Mouse (Mus musculus): ENCODE data around the gene Fam160a1. TPM values are rescaled to one million over a fixed set of nuclear protein-coding genes. Genes with fewer than 3 reads are reported as not detected.

Gene Fam160a1
- polyA plus RNA-seq, 1 experiment from 2014 or later = 3.8 TPM

DNA sequence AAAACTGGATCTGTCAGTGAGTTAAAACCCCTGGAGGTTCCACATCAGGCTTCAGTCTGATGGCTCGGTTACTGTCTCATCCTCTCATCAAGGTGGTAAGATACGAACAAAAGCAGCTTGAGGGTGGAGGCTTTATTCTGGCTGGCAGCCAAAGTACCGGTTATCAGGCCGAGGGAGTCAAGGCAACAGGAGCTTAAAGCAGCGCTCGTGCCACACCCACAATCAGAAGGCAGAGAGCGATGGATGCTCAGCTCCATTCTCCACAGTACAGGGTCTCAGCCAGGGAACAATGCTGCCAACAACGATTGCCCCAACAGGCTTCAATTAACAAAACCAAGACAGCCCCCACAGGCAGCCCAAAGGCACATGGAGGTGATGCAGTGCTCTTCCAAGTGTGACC, 106.4 kb downstream of the Fam160a1 start:
- Histone ChIP-seq H3K4me3 (ENCODE audit: low read length) (no peak overlapping the region), H3K27ac (ENCODE audit: low read length) (no peak overlapping the region), H3K9ac (ENCODE audit: low read depth, low read length) (no peak overlapping the region), H3K9me3 (ENCODE audit: control insufficient read depth, low read length) (no peaks in the 10 kb centered on the region), H3K4me1 (ENCODE audit: control insufficient read depth, insufficient read depth, low read length) (no peaks in the 10 kb centered on the region), H3K4me2 (ENCODE audit: low read depth, low read length) (no peak overlapping the region), H3K27me3 (replicated peaks; ENCODE audit: control insufficient read depth, insufficient read depth, low read length) (no peaks in the 10 kb centered on the region), H3K36me3 (ENCODE audit: control insufficient read depth, insufficient read depth, low read length) (no peaks in the 10 kb centered on the region)
- peak; percentile 56 for ATAC-seq
- 42% methylated on average over 8 of the region's 8 CpGs for WGBS

DNA sequence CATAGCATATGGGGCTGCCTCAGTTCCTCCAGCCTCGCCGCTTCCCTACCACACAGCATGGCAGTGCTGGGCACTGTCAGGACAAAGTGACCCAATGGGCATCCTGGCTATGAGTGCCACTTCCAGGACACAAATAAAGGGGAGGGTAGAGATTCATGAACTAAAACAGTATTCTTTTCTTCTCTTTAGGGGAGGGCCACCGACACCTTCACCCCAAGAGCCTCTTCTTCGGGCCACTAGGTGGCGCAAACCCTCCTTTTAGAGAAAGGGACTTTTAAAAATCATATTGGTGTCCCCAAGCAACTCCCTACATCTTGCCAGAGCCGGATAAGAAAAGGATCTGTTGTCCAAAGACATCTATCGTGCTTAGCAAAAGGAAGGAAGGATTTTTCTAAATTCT, 109.7 kb downstream of the Fam160a1 start:
- Histone ChIP-seq H3K36me3 (ENCODE audit: control insufficient read depth, insufficient read depth, low read length) (no peaks in the 10 kb centered on the region), H3K27ac (ENCODE audit: low read length) (no peak overlapping the region), H3K9ac (ENCODE audit: low read depth, low read length) (no peak overlapping the region), H3K4me1 (ENCODE audit: control insufficient read depth, insufficient read depth, low read length) (no peaks in the 10 kb centered on the region), H3K27me3 (replicated peaks; ENCODE audit: control insufficient read depth, insufficient read depth, low read length) (no peaks in the 10 kb centered on the region), H3K9me3 (ENCODE audit: control insufficient read depth, low read length) (no peaks in the 10 kb centered on the region), H3K4me2 (ENCODE audit: low read depth, low read length) (no peak overlapping the region), H3K4me3 (ENCODE audit: low read length) (no peak overlapping the region)
- 44% methylated on average over 7 of the region's 7 CpGs for WGBS
- ATAC-seq = no peak

- ATAC-seq = peak; percentile 83
- H3K27ac ChIP-seq (ENCODE audit: low read length) = no peak overlapping the region
Observed at GRCm38 (mm10) chr3:85703141-85703882, 113.8 kb downstream of the Fam160a1 start.

GRCm38 (mm10) chr3:85698496-85698895, 118.6 kb downstream of the Fam160a1 start:
- no peak for ATAC-seq
- Histone ChIP-seq H3K27ac (ENCODE audit: low read length) (no peak overlapping the region), H3K36me3 (ENCODE audit: control insufficient read depth, insufficient read depth, low read length) (no peaks in the 10 kb centered on the region), H3K27me3 (replicated peaks; ENCODE audit: control insufficient read depth, insufficient read depth, low read length) (no peaks in the 10 kb centered on the region), H3K4me3 (ENCODE audit: low read length) (no peak overlapping the region), H3K4me1 (ENCODE audit: control insufficient read depth, insufficient read depth, low read length) (no peaks in the 10 kb centered on the region), H3K9ac (ENCODE audit: low read depth, low read length) (no peak overlapping the region), H3K9me3 (ENCODE audit: control insufficient read depth, low read length) (no peaks in the 10 kb centered on the region), H3K4me2 (ENCODE audit: low read depth, low read length) (no peak overlapping the region)
- WGBS = 91% methylated on average over 4 of the region's 4 CpGs

More at GRCm38 (mm10) chr3:85703141-85703882, 113.8 kb downstream of the Fam160a1 start:
- Histone ChIP-seq H3K4me2 (ENCODE audit: low read depth, low read length) (no peak overlapping the region), H3K4me1 (ENCODE audit: control insufficient read depth, insufficient read depth, low read length) (no peaks in the 10 kb centered on the region), H3K4me3 (ENCODE audit: low read length) (no peak overlapping the region), H3K36me3 (ENCODE audit: control insufficient read depth, insufficient read depth, low read length) (no peaks in the 10 kb centered on the region), H3K9me3 (ENCODE audit: control insufficient read depth, low read length) (no peaks in the 10 kb centered on the region), H3K9ac (ENCODE audit: low read depth, low read length) (no peak overlapping the region), H3K27me3 (replicated peaks; ENCODE audit: control insufficient read depth, insufficient read depth, low read length) (no peaks in the 10 kb centered on the region)
- WGBS = 47% methylated on average over 6 of the region's 6 CpGs

DNA sequence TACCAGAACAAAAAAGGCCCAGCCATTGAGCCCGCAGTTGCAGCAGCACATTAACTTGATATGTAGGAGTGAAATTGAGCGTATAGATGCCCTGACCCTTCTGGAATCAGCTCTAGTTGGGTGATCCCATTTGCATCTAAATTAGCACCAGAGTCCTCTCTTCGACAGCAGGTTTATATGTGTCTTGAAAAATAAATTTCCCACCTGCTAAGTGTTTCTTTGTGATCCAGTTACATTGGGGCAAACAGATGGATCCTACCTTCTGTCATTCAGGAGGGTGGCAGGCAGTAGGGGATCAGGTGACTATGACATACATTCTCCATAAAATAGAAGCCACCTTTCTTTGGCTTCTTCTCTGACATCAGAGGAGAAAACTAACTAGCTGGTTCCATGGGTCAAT, 122.0 kb downstream of the Fam160a1 start:
- no peak overlapping the region for H3K27ac ChIP-seq (ENCODE audit: low read length)
- H3K4me1 ChIP-seq (ENCODE audit: control insufficient read depth, insufficient read depth, low read length) = 0 out of 2 replicates have a peak, but pooled peaks cover 2% of the 10 kb centered on the region
- H3K36me3 ChIP-seq (ENCODE audit: control insufficient read depth, insufficient read depth, low read length) = no peaks in the 10 kb centered on the region
- WGBS = 82% methylated on average over 3 of the region's 3 CpGs
- no peaks in the 10 kb centered on the region for H3K27me3 ChIP-seq (replicated peaks; ENCODE audit: control insufficient read depth, insufficient read depth, low read length)
- ATAC-seq = no peak
- no peak overlapping the region for H3K9ac ChIP-seq (ENCODE audit: low read depth, low read length)
- H3K4me3 ChIP-seq (ENCODE audit: low read length) = no peak overlapping the region
- H3K9me3 ChIP-seq (ENCODE audit: control insufficient read depth, low read length) = no peaks in the 10 kb centered on the region
- H3K4me2 ChIP-seq (ENCODE audit: low read depth, low read length) = no peak overlapping the region

DNA sequence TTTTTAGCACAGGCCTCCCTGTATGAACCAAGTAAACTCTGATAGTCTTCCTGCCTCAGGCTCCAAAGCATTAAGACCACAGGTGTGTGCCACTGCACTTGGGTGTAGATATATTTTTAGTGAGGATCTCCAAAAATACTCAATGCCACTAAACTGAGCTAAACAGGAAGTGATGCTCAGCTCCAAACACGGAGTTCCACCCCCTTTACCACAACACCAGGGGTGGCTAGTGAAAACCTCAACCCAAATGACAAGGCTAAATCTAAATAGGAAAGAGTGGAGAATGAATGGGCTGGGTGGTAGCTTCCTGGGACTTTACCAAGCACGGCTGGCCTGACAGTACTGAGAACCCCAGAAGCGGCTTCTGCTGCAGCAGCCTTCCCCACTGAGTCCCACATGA, 124.1 kb downstream of the Fam160a1 start:
- H3K4me2 ChIP-seq (ENCODE audit: low read depth, low read length) = no peak overlapping the region
- H3K9me3 ChIP-seq (ENCODE audit: control insufficient read depth, low read length) = no peaks in the 10 kb centered on the region
- H3K27ac ChIP-seq (ENCODE audit: low read length) = no peak overlapping the region
- no peaks in the 10 kb centered on the region for H3K27me3 ChIP-seq (replicated peaks; ENCODE audit: control insufficient read depth, insufficient read depth, low read length)
- 0 out of 2 replicates have a peak, but pooled peaks cover 2% of the 10 kb centered on the region for H3K4me1 ChIP-seq (ENCODE audit: control insufficient read depth, insufficient read depth, low read length)
- no peak overlapping the region for H3K9ac ChIP-seq (ENCODE audit: low read depth, low read length)
- H3K4me3 ChIP-seq (ENCODE audit: low read length) = no peak overlapping the region
- H3K36me3 ChIP-seq (ENCODE audit: control insufficient read depth, insufficient read depth, low read length) = no peaks in the 10 kb centered on the region
- ATAC-seq = no peak
- 51% methylated on average over 3 of the region's 3 CpGs for WGBS

DNA sequence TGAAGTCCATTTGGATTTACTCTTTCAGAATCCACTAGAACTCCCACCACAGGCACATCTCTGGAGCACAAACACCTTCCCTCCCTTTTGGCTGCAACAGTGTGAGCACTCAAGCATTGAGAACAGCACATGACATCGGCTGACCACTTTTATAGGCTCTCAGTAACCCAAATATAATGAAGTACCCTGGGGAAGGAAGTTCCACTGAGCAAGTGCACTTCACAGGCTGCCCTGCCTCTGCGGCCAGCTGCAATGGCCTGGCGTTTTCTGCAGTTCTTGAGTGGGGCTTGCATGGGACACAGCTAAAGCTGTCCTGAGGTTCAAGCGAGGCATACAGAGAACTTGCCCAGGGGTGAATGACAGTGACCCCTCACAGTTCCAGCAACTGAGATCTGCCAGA, 126.0 kb downstream of the Fam160a1 start:
- H3K27ac ChIP-seq (ENCODE audit: low read length) = no peak overlapping the region
- no peak overlapping the region for H3K4me2 ChIP-seq (ENCODE audit: low read depth, low read length)
- no peaks in the 10 kb centered on the region for H3K9me3 ChIP-seq (ENCODE audit: control insufficient read depth, low read length)
- H3K36me3 ChIP-seq (ENCODE audit: control insufficient read depth, insufficient read depth, low read length) = no peaks in the 10 kb centered on the region
- H3K27me3 ChIP-seq (replicated peaks; ENCODE audit: control insufficient read depth, insufficient read depth, low read length) = no peaks in the 10 kb centered on the region
- H3K4me3 ChIP-seq (ENCODE audit: low read length) = no peak overlapping the region
- 0 out of 2 replicates have a peak, but pooled peaks cover 2% of the 10 kb centered on the region for H3K4me1 ChIP-seq (ENCODE audit: control insufficient read depth, insufficient read depth, low read length)
- H3K9ac ChIP-seq (ENCODE audit: low read depth, low read length) = no peak overlapping the region
- WGBS = 74% methylated on average over 4 of the region's 4 CpGs
- ATAC-seq = no peak

DNA sequence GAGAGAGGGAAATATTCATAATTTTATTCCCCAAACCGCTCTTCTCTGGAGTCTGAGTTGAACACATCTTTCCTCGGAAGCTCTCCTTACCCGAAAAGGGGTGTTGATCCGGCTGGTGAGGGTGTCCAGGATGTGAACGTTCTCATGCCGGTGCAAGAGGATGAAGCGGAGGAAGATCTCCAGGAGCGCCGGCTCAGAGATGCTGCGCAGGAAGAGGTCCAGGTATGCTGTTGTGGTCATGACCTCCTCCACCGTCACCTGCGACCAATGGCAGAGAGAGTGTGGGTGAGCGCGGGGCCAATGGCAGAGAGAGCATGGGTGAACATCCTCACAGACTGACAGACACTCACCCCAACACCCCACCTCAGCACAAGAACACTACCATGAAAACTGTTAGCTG, 128.8 kb downstream of the Fam160a1 start:
- H3K9ac ChIP-seq (ENCODE audit: low read depth, low read length) = no peak overlapping the region
- no peaks in the 10 kb centered on the region for H3K9me3 ChIP-seq (ENCODE audit: control insufficient read depth, low read length)
- H3K4me2 ChIP-seq (ENCODE audit: low read depth, low read length) = no peak overlapping the region
- H3K27ac ChIP-seq (ENCODE audit: low read length) = no peak overlapping the region
- 94% methylated on average over 14 of the region's 14 CpGs for WGBS
- H3K4me3 ChIP-seq (ENCODE audit: low read length) = no peak overlapping the region
- H3K4me1 ChIP-seq (ENCODE audit: control insufficient read depth, insufficient read depth, low read length) = 0 out of 2 replicates have a peak, but pooled peaks cover 2% of the 10 kb centered on the region
- H3K36me3 ChIP-seq (ENCODE audit: control insufficient read depth, insufficient read depth, low read length) = no peaks in the 10 kb centered on the region
- no peak for ATAC-seq
- H3K27me3 ChIP-seq (replicated peaks; ENCODE audit: control insufficient read depth, insufficient read depth, low read length) = no peaks in the 10 kb centered on the region

DNA sequence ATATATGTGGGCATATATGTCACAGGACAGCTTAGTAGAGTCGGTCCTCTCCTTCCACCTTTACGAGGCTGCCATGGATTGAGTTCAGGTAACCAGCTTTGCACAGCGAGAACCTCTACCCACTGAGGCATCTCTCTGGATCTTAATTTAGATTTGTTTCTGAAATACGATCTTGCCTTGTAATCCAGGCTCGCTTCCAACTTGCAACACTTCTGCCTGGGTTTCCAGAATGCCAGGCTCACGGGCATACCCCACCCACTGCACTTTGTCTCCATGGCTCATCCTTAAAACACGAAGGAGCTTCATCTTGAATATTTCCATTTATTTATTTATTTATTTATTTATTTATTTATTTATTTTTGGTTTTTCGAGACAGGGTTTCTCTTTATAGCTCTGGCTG, 131.8 kb downstream of the Fam160a1 start:
- H3K9ac ChIP-seq (ENCODE audit: low read depth, low read length) = no peak overlapping the region

GRCm38 (mm10) chr3:85683618-85684017, 133.5 kb downstream of the Fam160a1 start:
- ATAC-seq = no peak
- Histone ChIP-seq H3K27me3 (replicated peaks; ENCODE audit: control insufficient read depth, insufficient read depth, low read length) (no peaks in the 10 kb centered on the region), H3K27ac (ENCODE audit: low read length) (no peak overlapping the region), H3K9ac (ENCODE audit: low read depth, low read length) (no peak overlapping the region), H3K9me3 (ENCODE audit: control insufficient read depth, low read length) (no peaks in the 10 kb centered on the region), H3K4me3 (ENCODE audit: low read length) (no peak overlapping the region), H3K36me3 (ENCODE audit: control insufficient read depth, insufficient read depth, low read length) (no peaks in the 10 kb centered on the region), H3K4me2 (ENCODE audit: low read depth, low read length) (no peak overlapping the region), H3K4me1 (ENCODE audit: control insufficient read depth, insufficient read depth, low read length) (no peaks in the 10 kb centered on the region)
- 88% methylated on average over 5 of the region's 5 CpGs for WGBS

More for the DNA sequence above, 131.8 kb downstream of the Fam160a1 start:
- Histone ChIP-seq H3K27ac (ENCODE audit: low read length) (no peak overlapping the region), H3K4me1 (ENCODE audit: control insufficient read depth, insufficient read depth, low read length) (no peaks in the 10 kb centered on the region), H3K27me3 (replicated peaks; ENCODE audit: control insufficient read depth, insufficient read depth, low read length) (no peaks in the 10 kb centered on the region), H3K4me3 (ENCODE audit: low read length) (no peak overlapping the region), H3K4me2 (ENCODE audit: low read depth, low read length) (no peak overlapping the region), H3K36me3 (ENCODE audit: control insufficient read depth, insufficient read depth, low read length) (no peaks in the 10 kb centered on the region), H3K9me3 (ENCODE audit: control insufficient read depth, low read length) (no peaks in the 10 kb centered on the region)
- ATAC-seq = no peak
- 88% methylated on average over 8 of the region's 8 CpGs for WGBS

All from intestine, embryonic 16.5 days (tissue).